Mouse (Mus musculus) cortical plate, adult 2 months (tissue): ENCODE data around the gene Cttn.

Experiments used
- CTCF ChIP-seq: fragments of 200-500 bp; IDR thresholded peaks from 2 replicates; pipeline ENCODE4 v1.5.1; 2011; ENCODE audit warnings: mild to moderate bottlenecking, control low read depth, low read length; ENCODE audit not compliant: insufficient read depth; ENCODE audit errors: extremely low read depth
- POLR2A ChIP-seq: fragments of 200-500 bp; IDR thresholded peaks from 2 replicates; pipeline ENCODE4 v1.6.1; 2011; ENCODE audit warnings: mild to moderate bottlenecking, low read length, control low read depth; ENCODE audit not compliant: insufficient read depth; ENCODE audit errors: extremely low read depth

GRCm38 (mm10) chr7:144516711-144517110 lies 45.9 kb upstream of the Cttn start:
- TF ChIP-seq POLR2A = no peak
- TF ChIP-seq CTCF = no peak
